ENCODE assay signal across 11 mouse cellular contexts in the genomic region with DNA sequence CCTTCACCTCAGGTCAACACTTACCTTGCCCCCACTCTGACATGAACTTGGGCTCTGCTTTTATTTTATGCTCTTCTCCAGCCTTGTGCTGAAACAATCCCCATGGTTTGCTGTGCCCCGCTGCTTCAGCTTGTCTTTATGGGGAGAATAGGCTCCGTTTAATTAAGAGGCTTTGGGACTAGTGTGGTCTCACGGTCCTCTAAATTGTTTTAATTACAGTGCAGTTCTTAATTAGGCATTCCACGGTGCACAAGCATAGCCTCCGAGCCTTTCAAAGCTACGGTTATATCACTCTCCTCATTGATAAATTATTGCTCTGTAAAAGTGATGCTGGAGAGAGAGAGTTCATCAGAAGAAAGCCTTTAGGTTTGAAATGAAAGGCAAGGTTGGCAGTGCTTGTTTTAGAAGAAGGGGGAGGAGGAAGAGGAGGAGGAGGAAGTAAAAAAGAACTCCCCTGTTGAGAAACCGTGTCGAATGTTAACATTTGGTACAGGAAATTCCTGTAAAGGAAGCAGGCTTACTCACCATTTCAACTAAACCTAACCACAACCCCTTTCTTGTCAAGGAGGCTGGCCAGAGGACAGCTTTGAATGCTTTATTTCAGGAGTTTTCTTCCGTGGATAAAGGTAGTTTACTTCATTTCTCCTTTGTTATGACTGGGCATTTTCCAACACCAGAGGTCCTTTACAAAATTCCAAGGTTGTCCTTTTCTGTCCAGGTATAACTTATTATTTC. TPM values are rescaled to one million over a fixed set of nuclear protein-coding genes. Genes with fewer than 3 reads are reported as not detected.
DNase-seq lines count a peak whose midpoint lies in the region; ATAC-seq and TF ChIP-seq lines count a peak whose summit lies in the region.
"Had no signal": no experiment of that assay in that cellular context is flagged by ENCODE, and none has a peak within 500 bp of the region (broad histone marks: within the 10 kb centered on the region; RNA-seq: fewer than 3 reads in every experiment).

A gene (plus strand): TSS at position 512 of the 735 bp plus-strand sequence.

- ATAC-seq in lung, postnatal 0 days = no peak
- ATAC-seq in CD4-positive, CD25-positive, alpha-beta regulatory T cell, adult 4 months = peak; percentile 83
- ATAC-seq in embryonic facial prominence, embryonic 13.5 days (ENCODE audit: insufficient number of reproducible peaks, insufficient read depth, low FRiP score, low TSS enrichment, low read depth) = no peak
- ATAC-seq: Patski had no signal

- no peak within 1 kb of the TSS for H3K4me3 ChIP-seq in lung, postnatal 0 days (ENCODE audit: low read depth, low read length)
- H3K4me3 ChIP-seq in embryonic facial prominence, embryonic 13.5 days = no peak within 1 kb of the TSS
- peak within 1 kb of the TSS; percentile 81 for H3K4me3 ChIP-seq in megakaryocyte, embryonic 14.5 days (replicated peaks)
- H3K4me3 ChIP-seq: lung, embryonic 15.5 days had no signal

- no peak for TF ChIP-seq CTCF in lung, postnatal 0 days (IDR thresholded peaks at IDR 0.05)

- H3K4me2 ChIP-seq in lung, postnatal 0 days (replicated peaks; ENCODE audit: low read depth, low read length) = no peak within 1 kb of the TSS
- H3K4me2 ChIP-seq in embryonic facial prominence, embryonic 13.5 days = 0 out of 2 replicates have a peak within 1 kb of the TSS, but pooled peaks have one; percentile 15
- H3K4me2 ChIP-seq: lung, embryonic 15.5 days had no signal

- no peak within 1 kb of the TSS for H3K9ac ChIP-seq in lung, postnatal 0 days (replicated peaks; ENCODE audit: low read depth)
- H3K9ac ChIP-seq in embryonic facial prominence, embryonic 13.5 days = no peak within 1 kb of the TSS
- H3K9ac ChIP-seq: lung, embryonic 15.5 days had no signal

- peak; percentile 39; the same call in 1 of the 2 replicates for TF ChIP-seq EP300 in lung, postnatal 0 days (IDR thresholded peaks at IDR 0.05)

- no peaks in the 10 kb centered on the region for H3K4me1 ChIP-seq in lung, postnatal 0 days (ENCODE audit: insufficient read depth, low read depth, low read length)
- H3K4me1 ChIP-seq in embryonic facial prominence, embryonic 13.5 days = 0 out of 2 replicates have a peak, but pooled peaks cover 5% of the 10 kb centered on the region
- H3K4me1 ChIP-seq in megakaryocyte, embryonic 14.5 days = peaks cover 21% of the 10 kb centered on the region
- H3K4me1 ChIP-seq: lung, embryonic 15.5 days had no signal

- H3K27ac ChIP-seq in lung, postnatal 0 days (ENCODE audit: low read length) = no peak within 1 kb of the TSS
- no peak within 1 kb of the TSS for H3K27ac ChIP-seq in embryonic facial prominence, embryonic 13.5 days
- H3K27ac ChIP-seq: lung, embryonic 15.5 days had no signal

- no peaks in the 10 kb centered on the region for H3K36me3 ChIP-seq in lung, postnatal 0 days (ENCODE audit: insufficient read depth, low read length)
- no peaks in the 10 kb centered on the region for H3K36me3 ChIP-seq in embryonic facial prominence, embryonic 13.5 days
- peaks cover 17% of the 10 kb centered on the region for H3K36me3 ChIP-seq in megakaryocyte, embryonic 14.5 days (replicated peaks; ENCODE audit: low read length)
- H3K36me3 ChIP-seq: lung, embryonic 15.5 days had no signal

- peak; percentile 47 for DNase-seq in lung, postnatal 0 days (ENCODE audit: low spot score)
- no peak for DNase-seq in lung, postnatal 14 days
- DNase-seq in adipocyte (ENCODE audit: low spot score) = no peak
- DNase-seq in layer of hippocampus, postnatal 36 days = no peak
- DNase-seq: cerebellum, adult 2 months; right cerebral cortex, adult 18-20 months had no signal

- no peaks in the 10 kb centered on the region for H3K27me3 ChIP-seq in lung, postnatal 0 days (replicated peaks; ENCODE audit: insufficient read depth, low read length)
- no peaks in the 10 kb centered on the region for H3K27me3 ChIP-seq in embryonic facial prominence, embryonic 13.5 days
- H3K27me3 ChIP-seq in megakaryocyte, embryonic 14.5 days (replicated peaks) = no peaks in the 10 kb centered on the region
- H3K27me3 ChIP-seq: lung, embryonic 15.5 days had no signal

- no peaks in the 10 kb centered on the region for H3K9me3 ChIP-seq in lung, postnatal 0 days (ENCODE audit: low read length)
- 0 out of 2 replicates have a peak, but pooled peaks cover 7% of the 10 kb centered on the region for H3K9me3 ChIP-seq in embryonic facial prominence, embryonic 13.5 days
- peaks cover 6% of the 10 kb centered on the region; the same call in 1 of the 2 replicates for H3K9me3 ChIP-seq in megakaryocyte, embryonic 14.5 days
- H3K9me3 ChIP-seq: lung, embryonic 15.5 days had no signal

- 50% methylated on average over 9 of the region's 9 CpGs for WGBS in lung, postnatal 0 days
- 14% methylated on average over 9 of the region's 9 CpGs for WGBS in embryonic facial prominence, embryonic 13.5 days

RNA-seq across cellular contexts. Expression of the gene that starts here (rescaled TPM):
- 0.67 and 0.76 TPM in 2 replicates for polyA plus RNA-seq in lung, postnatal 0 days (2015; fragmentation: Nextera tagmentation; extraction: Ambion mirVana)
- 10 to 100 TPM in 1 of 2 experiments, 1 to 10 TPM in 1; 8.9 to 18.3 TPM for polyA plus RNA-seq in CD4-positive, CD25-positive, alpha-beta regulatory T cell, adult 4 months (2017; shearing (Covaris generic))
- polyA plus RNA-seq in embryonic facial prominence, embryonic 13.5 days (2015; fragmentation: Nextera tagmentation; extraction: Ambion mirVana) = 0.21 and 0.48 TPM in 2 replicates
- polyA plus RNA-seq in megakaryocyte, embryonic 14.5 days (2012; ENCODE audit: insufficient read depth, low replicate concordance) = 0.22 TPM in 1 of 2 replicates, not detected in the other
- total RNA-seq in layer of hippocampus, postnatal 36 days (2021) = under 1 TPM; 0.12 to 0.13 TPM

Comparison
In these comparisons a context has a peak if more than half of its experiments do, and no peak if none do; other contexts are left out.
1. Peak in DNase-seq in lung, postnatal 0 days; RNA of the gene not detected or under 1 TPM.